Mouse (Mus musculus): ENCODE measurements around the gene Ahdc1. TPM values are rescaled to one million over a fixed set of nuclear protein-coding genes. Genes with fewer than 3 reads are reported as not detected.

Ahdc1 gene
- total RNA-seq, 4 experiments from 2014 or later = 99.1 to 116 (median 106) TPM

DNA sequence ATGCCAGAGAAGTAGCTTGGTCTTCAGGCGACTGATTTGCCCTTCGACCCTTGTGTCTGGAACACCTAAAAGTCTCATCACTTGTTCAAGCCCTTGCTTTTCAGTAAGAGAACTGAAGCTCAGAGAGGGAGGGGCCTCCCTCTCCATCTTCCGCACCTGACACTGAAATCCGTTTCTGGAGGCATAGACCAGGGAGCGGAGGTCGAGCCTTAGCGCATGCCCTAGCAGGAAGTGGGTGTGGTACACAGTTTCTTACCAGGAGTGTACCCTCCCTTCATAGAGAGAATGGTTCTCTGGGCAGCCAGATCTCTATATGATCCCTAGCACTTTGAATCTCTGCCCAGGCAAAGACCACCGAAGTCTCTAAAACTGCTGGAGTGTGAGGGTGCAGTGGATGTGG lies 62.1 kb downstream of the Ahdc1 start:
- DNase-seq (ENCODE audit: low spot score in 2 of 2) = no peak

GRCm38 (mm10) chr4:133074070-133074819 lies 63.2 kb downstream of the Ahdc1 start:
- DNase-seq (ENCODE audit: low spot score in 2 of 2) = no peak

GRCm38 (mm10) chr4:133074894-133075572 lies 64.0 kb downstream of the Ahdc1 start:
- no peak for DNase-seq (ENCODE audit: low spot score in 2 of 2)

DNA sequence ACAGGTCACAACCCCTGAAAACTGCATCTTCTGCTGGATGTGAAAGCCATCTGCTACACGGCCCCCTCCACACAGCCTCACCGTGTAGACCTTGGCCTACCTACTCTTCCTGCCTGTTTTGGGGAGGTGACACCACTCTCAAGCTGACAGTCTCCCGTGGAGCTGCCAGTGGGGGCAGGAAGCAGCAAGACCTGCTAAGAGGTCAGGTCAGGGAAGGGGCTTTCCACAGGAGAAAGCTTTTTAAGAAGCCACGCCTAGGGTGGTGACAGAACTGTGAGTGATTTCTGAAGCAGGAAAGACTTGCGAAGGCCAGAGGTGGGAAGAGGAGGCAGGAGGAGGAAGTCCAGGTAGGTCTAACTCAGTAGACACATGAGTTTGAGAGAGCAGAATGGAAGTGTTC lies 67.9 kb downstream of the Ahdc1 start:
- DNase-seq (ENCODE audit: low spot score in 2 of 2) = no peak

- no peak for DNase-seq (ENCODE audit: low spot score in 2 of 2)
Observed at GRCm38 (mm10) chr4:133079416-133080113, 68.5 kb downstream of the Ahdc1 start.

DNA sequence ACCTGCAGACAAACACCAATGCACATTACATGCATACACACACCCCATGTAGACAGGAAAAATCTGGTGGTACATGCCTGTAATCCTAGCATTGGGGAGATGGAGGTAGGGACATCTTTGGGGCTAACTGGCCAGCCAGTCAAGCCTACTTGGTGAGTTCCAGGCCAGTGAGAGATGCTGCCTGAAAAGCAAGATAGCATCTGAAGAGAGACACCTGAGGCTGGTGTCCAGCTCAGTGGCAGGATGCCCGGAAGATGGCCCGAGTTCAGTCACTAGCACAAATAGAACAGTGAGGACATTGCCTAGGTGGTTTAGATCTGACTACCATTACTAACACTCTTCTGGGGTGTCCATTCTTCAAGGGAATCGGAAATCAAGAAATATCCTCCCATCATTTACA lies 69.8 kb downstream of the Ahdc1 start:
- DNase-seq (ENCODE audit: low spot score in 2 of 2) = no peak

DNA sequence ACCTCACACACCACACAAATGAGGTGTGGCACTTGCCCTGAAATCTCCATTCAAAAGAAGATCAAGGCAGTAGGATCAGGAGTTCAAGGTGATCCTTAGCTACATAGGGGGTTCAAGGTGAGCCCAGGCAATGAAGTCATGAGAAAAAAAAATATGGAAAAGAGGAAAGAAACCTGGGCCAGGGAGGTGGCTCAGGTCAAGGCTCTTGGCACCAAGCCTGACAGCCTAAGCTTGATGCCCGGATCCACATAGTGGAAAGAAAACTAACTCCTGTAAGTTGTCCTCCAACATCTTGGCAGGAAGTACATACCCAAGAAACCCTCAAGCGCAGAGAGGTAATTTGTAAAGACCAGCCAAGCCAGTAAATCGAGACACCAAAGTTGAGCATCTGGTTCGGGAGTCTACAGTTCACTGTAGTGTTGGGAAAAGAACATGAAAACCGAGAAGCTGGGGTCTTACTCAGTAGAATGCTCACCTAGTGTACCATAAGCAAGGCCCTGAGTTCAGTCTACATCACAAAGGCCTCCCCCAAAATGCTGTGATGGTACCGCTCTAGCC lies 71.2 kb downstream of the Ahdc1 start:
- DNase-seq (ENCODE audit: low spot score in 2 of 2) = no peak

GRCm38 (mm10) chr4:133083991-133084861 lies 73.2 kb downstream of the Ahdc1 start:
- DNase-seq (ENCODE audit: low spot score in 2 of 2) = no peak

DNA sequence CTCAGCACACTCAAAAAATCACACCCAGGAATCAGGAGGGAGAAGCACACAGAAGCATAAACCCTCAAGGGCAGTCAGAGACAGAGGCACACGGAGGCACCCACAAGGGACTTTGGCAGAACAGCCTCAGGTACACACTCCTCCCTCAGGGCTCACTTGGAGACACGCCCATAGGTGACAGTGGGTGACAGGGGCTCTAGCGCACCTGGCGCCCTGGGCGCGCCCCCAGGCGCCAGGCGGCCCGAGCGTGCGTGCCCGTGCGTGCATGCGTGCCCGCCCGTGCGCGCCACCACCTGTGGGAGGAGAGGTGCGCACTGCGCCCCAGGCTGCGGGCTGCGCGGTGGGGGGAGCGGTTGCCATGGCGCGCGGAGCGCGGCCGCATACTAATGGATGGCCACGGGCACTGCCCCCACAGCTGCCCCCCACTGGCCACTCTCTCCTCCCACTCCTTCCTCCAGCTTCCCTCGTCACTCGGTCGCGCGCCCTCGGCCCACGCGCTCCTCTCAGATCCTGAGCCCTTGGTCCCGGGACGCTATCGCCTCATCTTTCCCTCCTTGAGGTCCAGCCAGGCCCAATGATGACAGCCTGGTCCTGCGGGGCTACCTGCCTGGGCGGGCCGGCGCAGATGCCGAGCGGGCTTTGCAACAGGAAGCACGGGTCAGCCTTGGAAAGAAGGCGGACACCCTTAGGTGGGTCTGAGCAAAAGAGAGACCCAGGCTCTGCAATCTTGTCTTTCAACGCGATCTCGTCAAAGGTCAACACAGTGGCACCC lies 74.1 kb downstream of the Ahdc1 start:
- no peak for DNase-seq (ENCODE audit: low spot score in 2 of 2)

DNA sequence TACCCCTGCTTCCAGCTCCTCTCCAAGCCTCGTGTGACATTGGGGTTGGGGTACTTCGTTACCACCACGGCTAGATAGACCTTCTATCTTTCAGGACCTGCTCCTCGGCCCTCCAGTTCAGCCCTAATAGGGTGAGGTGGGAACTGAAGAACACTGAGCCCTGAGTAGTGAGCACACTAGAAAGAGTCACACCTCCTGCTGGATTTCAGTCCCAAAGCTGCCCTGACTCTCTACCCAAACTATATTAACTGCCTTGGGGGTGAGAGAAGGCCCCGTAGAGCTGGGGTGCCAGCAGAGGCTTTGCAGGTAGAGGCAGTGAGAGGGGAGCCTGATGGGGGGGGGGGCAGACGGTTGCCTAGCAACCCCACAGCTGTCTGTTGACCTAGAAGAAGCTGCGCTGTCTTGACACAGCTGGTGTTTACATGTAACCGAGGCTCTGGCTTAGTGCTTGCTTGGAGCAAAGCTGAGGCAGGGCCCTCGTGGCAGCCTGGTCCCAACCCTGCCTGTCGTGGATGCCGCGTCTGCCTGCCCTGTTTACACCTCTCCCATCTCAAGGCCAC lies 74.8 kb downstream of the Ahdc1 start:
- no peak for DNase-seq (ENCODE audit: low spot score in 2 of 2)

GRCm38 (mm10) chr4:133087177-133087714 lies 76.2 kb downstream of the Ahdc1 start:
- no peak for DNase-seq (ENCODE audit: low spot score in 2 of 2)

DNA sequence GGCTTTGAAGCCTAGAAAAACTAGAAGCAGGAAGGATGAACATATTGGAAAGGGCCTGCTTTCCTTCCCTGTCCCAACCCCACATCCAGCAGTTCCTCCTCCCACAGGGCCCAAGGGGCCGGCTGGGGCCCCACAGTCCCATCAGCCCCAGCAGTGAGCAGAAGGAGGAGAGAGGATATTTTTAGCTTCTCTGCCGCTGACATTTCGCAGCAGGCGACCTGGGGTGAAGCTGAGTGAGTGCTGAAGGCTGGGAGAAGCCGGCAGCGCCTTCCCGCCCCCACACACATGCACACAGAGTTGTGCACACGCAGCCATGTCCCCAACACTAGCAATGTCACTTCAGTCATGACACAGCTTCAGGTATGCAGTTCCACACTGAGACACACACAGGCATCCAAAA lies 76.8 kb downstream of the Ahdc1 start:
- no peak for DNase-seq (ENCODE audit: low spot score in 2 of 2)

GRCm38 (mm10) chr4:133089319-133089718 lies 78.3 kb downstream of the Ahdc1 start:
- DNase-seq (ENCODE audit: low spot score in 2 of 2) = no peak

GRCm38 (mm10) chr4:133089802-133090201 lies 78.7 kb downstream of the Ahdc1 start:
- DNase-seq (ENCODE audit: low spot score in 2 of 2) = no peak

- no peak for DNase-seq (ENCODE audit: low spot score in 2 of 2)
Observed at GRCm38 (mm10) chr4:133090276-133090719, 79.2 kb downstream of the Ahdc1 start.

GRCm38 (mm10) chr4:133090720-133091458 lies 79.8 kb downstream of the Ahdc1 start:
- no peak for DNase-seq (ENCODE audit: low spot score in 2 of 2)

GRCm38 (mm10) chr4:133091459-133091785 lies 80.4 kb downstream of the Ahdc1 start:
- no peak for DNase-seq (ENCODE audit: low spot score in 2 of 2)

- DNase-seq (ENCODE audit: low spot score in 2 of 2) = no peak
Observed at GRCm38 (mm10) chr4:133092453-133092901, 81.4 kb downstream of the Ahdc1 start.

DNA sequence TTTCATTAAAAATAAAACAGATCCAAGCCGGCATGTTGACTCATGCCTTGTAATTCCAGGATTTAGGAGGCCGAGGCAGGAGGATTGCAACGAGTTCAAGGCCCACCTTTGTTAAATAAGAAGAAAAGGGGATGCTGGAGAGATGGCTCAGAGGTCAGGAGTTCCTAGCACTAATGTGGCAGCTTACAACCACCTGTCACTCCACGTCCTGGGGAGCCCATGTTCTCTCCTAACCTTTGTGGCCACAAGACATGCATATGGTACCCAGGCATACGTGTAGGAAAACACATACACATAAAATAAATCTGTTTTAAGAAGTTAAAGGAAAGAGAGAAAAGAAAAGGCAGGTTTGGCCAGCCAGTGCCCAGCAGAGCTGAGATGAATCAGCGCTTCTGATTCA lies 82.0 kb downstream of the Ahdc1 start:
- DNase-seq (ENCODE audit: low spot score in 2 of 2) = no peak
